ENCODE assay signal across 8 mouse cellular contexts in genomic region chr7:120635821-120636220, GRCm38 (mm10). TPM values are rescaled to one million over a fixed set of nuclear protein-coding genes. Genes with fewer than 3 reads are reported as not detected.
DNase-seq lines count a peak whose midpoint lies in the region; ATAC-seq and TF ChIP-seq lines count a peak whose summit lies in the region.

No protein-coding gene starts in this region.

- H3K4me2 ChIP-seq in embryonic facial prominence, embryonic 13.5 days, result peak overlapping the region; percentile 96
- H3K4me2 ChIP-seq in midbrain, embryonic 13.5 days (replicated peaks), result peak overlapping the region; percentile 93

- H3K4me1 ChIP-seq in cerebellum, adult 2 months (ENCODE audit: control insufficient read depth, insufficient read depth, low read length), result peaks cover 3% of the 10 kb centered on the region; the same call in 1 of the 2 replicates
- peaks cover 17% of the 10 kb centered on the region for H3K4me1 ChIP-seq in embryonic facial prominence, embryonic 13.5 days
- H3K4me1 ChIP-seq in midbrain, embryonic 13.5 days (replicated peaks), result peaks cover 22% of the 10 kb centered on the region

- peak overlapping the region; percentile 97 for H3K9ac ChIP-seq in embryonic facial prominence, embryonic 13.5 days
- H3K9ac ChIP-seq in midbrain, embryonic 13.5 days (replicated peaks), result peak overlapping the region; percentile 96

- TF ChIP-seq POLR2A in cerebellum, adult 2 months (IDR thresholded peaks at IDR 0.05; ENCODE audit: borderline replicate concordance, insufficient read depth, low read length), result no peak

- ATAC-seq in embryonic facial prominence, embryonic 13.5 days (ENCODE audit: insufficient number of reproducible peaks, insufficient read depth, low FRiP score, low TSS enrichment, low read depth), result no peak
- ATAC-seq in midbrain, embryonic 13.5 days, result no peak

- no peaks in the 10 kb centered on the region for H3K9me3 ChIP-seq in embryonic facial prominence, embryonic 13.5 days
- H3K9me3 ChIP-seq in midbrain, embryonic 13.5 days, result no peaks in the 10 kb centered on the region

- no peak overlapping the region; the same call in 1 of the 2 replicates for H3K27ac ChIP-seq in cerebellum, adult 2 months (ENCODE audit: insufficient read depth, low read length)
- peak overlapping the region; percentile 97 for H3K27ac ChIP-seq in embryonic facial prominence, embryonic 13.5 days
- H3K27ac ChIP-seq in midbrain, embryonic 13.5 days, result no peak overlapping the region

- no peak for TF ChIP-seq CTCF in cerebellum, adult 2 months (IDR thresholded peaks at IDR 0.05; ENCODE audit: borderline replicate concordance, insufficient read depth, low read depth, low read length)

- H3K36me3 ChIP-seq in embryonic facial prominence, embryonic 13.5 days, result peaks cover 32% of the 10 kb centered on the region
- H3K36me3 ChIP-seq in midbrain, embryonic 13.5 days, result peaks cover 21% of the 10 kb centered on the region

- no peaks in the 10 kb centered on the region for H3K27me3 ChIP-seq in cerebellum, adult 2 months (ENCODE audit: control insufficient read depth, insufficient read depth, low read length)
- H3K27me3 ChIP-seq in embryonic facial prominence, embryonic 13.5 days, result no peaks in the 10 kb centered on the region
- no peaks in the 10 kb centered on the region for H3K27me3 ChIP-seq in midbrain, embryonic 13.5 days

- DNase-seq in cerebellum, adult 2 months, result no peak
- no peak for DNase-seq in cerebellum, adult 9-11 months
- peak; percentile 25 for DNase-seq in CD4-positive helper T cell, adult 2 months (ENCODE audit: low read depth, low spot score)
- peak; percentile 52 for DNase-seq in induced T-regulatory cell, adult 2 months (ENCODE audit: low read depth)
- DNase-seq in T-cell, adult 2 months (ENCODE audit: low spot score), result no peak
- no peak for DNase-seq in gastrocnemius, postnatal 4 days (ENCODE audit: low spot score in 2 of 2)

- WGBS in cerebellum, adult 2 months, result under 1% methylated on average over 11 of the region's 11 CpGs
- 1% methylated on average over 11 of the region's 11 CpGs for WGBS in embryonic facial prominence, embryonic 13.5 days
- under 1% methylated on average over 11 of the region's 11 CpGs for WGBS in midbrain, embryonic 13.5 days

- peak overlapping the region; percentile 88 for H3K4me3 ChIP-seq in cerebellum, adult 2 months (replicated peaks; ENCODE audit: insufficient read depth, low read depth, low read length)
- peak overlapping the region; percentile 100 for H3K4me3 ChIP-seq in embryonic facial prominence, embryonic 13.5 days
- H3K4me3 ChIP-seq in midbrain, embryonic 13.5 days (replicated peaks), result peak overlapping the region; percentile 92

RNA-seq across cellular contexts. Expression of gene Uqcrc2, which starts 0.8 kb away (rescaled TPM):
- 279 and 293 TPM in 2 replicates for polyA plus RNA-seq in cerebellum, adult 2 months (2012; rRNA removed)
- 169 and 190 TPM in 2 replicates for polyA plus RNA-seq in embryonic facial prominence, embryonic 13.5 days (2015; fragmentation: Nextera tagmentation; extraction: Ambion mirVana)
- polyA plus RNA-seq in midbrain, embryonic 13.5 days (2015; fragmentation: Nextera tagmentation; extraction: Ambion mirVana), result 195 and 203 TPM in 2 replicates
- total RNA-seq in gastrocnemius, postnatal 4 days (2021), result 100 to 1,000 TPM; 395 to 428 TPM

RNA-seq across cellular contexts. Expression of gene Pdzd9, which starts 34.3 kb away (rescaled TPM):
- 0.08 TPM in 1 of 2 replicates, not detected in the other for polyA plus RNA-seq in cerebellum, adult 2 months (2012; rRNA removed)
- 0.39 and 0.54 TPM in 2 replicates for polyA plus RNA-seq in embryonic facial prominence, embryonic 13.5 days (2015; fragmentation: Nextera tagmentation; extraction: Ambion mirVana)
- 0.48 and 0.72 TPM in 2 replicates for polyA plus RNA-seq in midbrain, embryonic 13.5 days (2015; fragmentation: Nextera tagmentation; extraction: Ambion mirVana)
- total RNA-seq in gastrocnemius, postnatal 4 days (2021), result not detected

RNA-seq across cellular contexts. Expression of gene Mosmo, which starts 41.6 kb away (rescaled TPM):
- 31.1 and 32.1 TPM in 2 replicates for polyA plus RNA-seq in cerebellum, adult 2 months (2012; rRNA removed)
- polyA plus RNA-seq in embryonic facial prominence, embryonic 13.5 days (2015; fragmentation: Nextera tagmentation; extraction: Ambion mirVana), result 14.5 and 15.4 TPM in 2 replicates
- polyA plus RNA-seq in midbrain, embryonic 13.5 days (2015; fragmentation: Nextera tagmentation; extraction: Ambion mirVana), result 13.9 and 14.9 TPM in 2 replicates
- total RNA-seq in gastrocnemius, postnatal 4 days (2021), result 10 to 100 TPM; 25.6 to 31.3 TPM

Comparison
In these comparisons a context has a peak if more than half of its experiments do, and no peak if none do; other contexts are left out.
1. DNase-seq: peak in CD4-positive helper T cell, adult 2 months (single experiment) and induced T-regulatory cell, adult 2 months (single experiment); none in cerebellum, adult 2 months (0 of 2), cerebellum, adult 9-11 months (single experiment), T-cell, adult 2 months (single experiment) and gastrocnemius, postnatal 4 days (0 of 2).
2. Peak in every context shown above with its lines, with median percentiles within 50 percentile points of each other: H3K4me3 ChIP-seq.